Mouse (Mus musculus): ENCODE results near the gene Cdh15. TPM values are rescaled to one million over a fixed set of nuclear protein-coding genes. Genes with fewer than 3 reads are reported as not detected.

The Cdh15 gene
- total and polyA plus RNA-seq, 3 experiments: not detected

GRCm38 (mm10) chr8:122854388-122854787 lies 6.6 kb downstream of the Cdh15 start:
- no peaks in the 10 kb centered on the region for H3K36me3 ChIP-seq (ENCODE audit: control insufficient read depth, insufficient read depth, low read length)
- no peak overlapping the region for H3K9ac ChIP-seq (ENCODE audit: low read depth, low read length)
- H3K79me2 ChIP-seq (replicated peaks; ENCODE audit: control insufficient read depth, insufficient read depth, low read length): no peaks in the 10 kb centered on the region
- no peak for DNase-seq
- TF ChIP-seq POLR2A (IDR thresholded peaks at IDR 0.05; ENCODE audit: insufficient read depth, low read depth, low read length) (no peak), EP300 (IDR thresholded peaks at IDR 0.05; ENCODE audit: insufficient read depth, low read depth, low read length) (no peak), CTCF (IDR thresholded peaks at IDR 0.05) (no peak)
- 74% methylated on average over 7 of the region's 7 CpGs for WGBS
- no peak overlapping the region for H3K4me3 ChIP-seq
- H3K4me1 ChIP-seq (ENCODE audit: control insufficient read depth, insufficient read depth, low read length): no peaks in the 10 kb centered on the region
- no peak overlapping the region for H3K27ac ChIP-seq
- intact Hi-C loops (cut with DNase I): no loop called here
- no peaks in the 10 kb centered on the region for H3K27me3 ChIP-seq (ENCODE audit: control insufficient read depth, insufficient read depth, low read length)

GRCm38 (mm10) chr8:122855123-122855522 lies 7.4 kb downstream of the Cdh15 start:
- H3K36me3 ChIP-seq (ENCODE audit: control insufficient read depth, insufficient read depth, low read length): no peaks in the 10 kb centered on the region
- DNase-seq: no peak
- no peaks in the 10 kb centered on the region for H3K79me2 ChIP-seq (replicated peaks; ENCODE audit: control insufficient read depth, insufficient read depth, low read length)
- intact Hi-C loops (cut with DNase I): no loop called here
- no peaks in the 10 kb centered on the region for H3K4me1 ChIP-seq (ENCODE audit: control insufficient read depth, insufficient read depth, low read length)
- H3K4me3 ChIP-seq: no peak overlapping the region
- H3K27me3 ChIP-seq (ENCODE audit: control insufficient read depth, insufficient read depth, low read length): no peaks in the 10 kb centered on the region
- TF ChIP-seq CTCF (IDR thresholded peaks at IDR 0.05): no peak
- TF ChIP-seq POLR2A (IDR thresholded peaks at IDR 0.05; ENCODE audit: insufficient read depth, low read depth, low read length): no peak
- no peak for TF ChIP-seq EP300 (IDR thresholded peaks at IDR 0.05; ENCODE audit: insufficient read depth, low read depth, low read length)
- 74% methylated on average over 4 of the region's 4 CpGs for WGBS
- no peak overlapping the region for H3K9ac ChIP-seq (ENCODE audit: low read depth, low read length)
- no peak overlapping the region for H3K27ac ChIP-seq

GRCm38 (mm10) chr8:122856288-122856687 lies 8.5 kb downstream of the Cdh15 start:
- 76% methylated on average over 8 of the region's 8 CpGs for WGBS
- no peaks in the 10 kb centered on the region for H3K27me3 ChIP-seq (ENCODE audit: control insufficient read depth, insufficient read depth, low read length)
- TF ChIP-seq POLR2A (IDR thresholded peaks at IDR 0.05; ENCODE audit: insufficient read depth, low read depth, low read length) (no peak), CTCF (IDR thresholded peaks at IDR 0.05) (no peak), EP300 (IDR thresholded peaks at IDR 0.05; ENCODE audit: insufficient read depth, low read depth, low read length) (no peak)
- intact Hi-C loops (cut with DNase I): no loop called here
- no peak overlapping the region for H3K4me3 ChIP-seq
- H3K4me1 ChIP-seq (ENCODE audit: control insufficient read depth, insufficient read depth, low read length): no peaks in the 10 kb centered on the region
- no peak for DNase-seq
- H3K9ac ChIP-seq (ENCODE audit: low read depth, low read length): no peak overlapping the region
- H3K36me3 ChIP-seq (ENCODE audit: control insufficient read depth, insufficient read depth, low read length): no peaks in the 10 kb centered on the region
- H3K79me2 ChIP-seq (replicated peaks; ENCODE audit: control insufficient read depth, insufficient read depth, low read length): no peaks in the 10 kb centered on the region
- no peak overlapping the region for H3K27ac ChIP-seq

GRCm38 (mm10) chr8:122859843-122860242 lies 12.1 kb downstream of the Cdh15 start:
- TF ChIP-seq EP300 (IDR thresholded peaks at IDR 0.05; ENCODE audit: insufficient read depth, low read depth, low read length) (no peak), CTCF (IDR thresholded peaks at IDR 0.05) (no peak), POLR2A (IDR thresholded peaks at IDR 0.05; ENCODE audit: insufficient read depth, low read depth, low read length) (no peak)
- Histone ChIP-seq H3K79me2 (replicated peaks; ENCODE audit: control insufficient read depth, insufficient read depth, low read length) (no peaks in the 10 kb centered on the region), H3K36me3 (ENCODE audit: control insufficient read depth, insufficient read depth, low read length) (no peaks in the 10 kb centered on the region), H3K27me3 (ENCODE audit: control insufficient read depth, insufficient read depth, low read length) (no peaks in the 10 kb centered on the region), H3K27ac (no peak overlapping the region), H3K4me1 (ENCODE audit: control insufficient read depth, insufficient read depth, low read length) (no peaks in the 10 kb centered on the region), H3K9ac (ENCODE audit: low read depth, low read length) (no peak overlapping the region), H3K4me3 (no peak overlapping the region)
- no peak for DNase-seq
- WGBS: 60% methylated on average over 13 of the region's 13 CpGs
- intact Hi-C loops (cut with DNase I): no loop called here

- no peak overlapping the region for H3K4me3 ChIP-seq
- H3K4me1 ChIP-seq (ENCODE audit: control insufficient read depth, insufficient read depth, low read length): no peaks in the 10 kb centered on the region
- intact Hi-C loops (cut with DNase I): no loop called here
- no peaks in the 10 kb centered on the region for H3K36me3 ChIP-seq (ENCODE audit: control insufficient read depth, insufficient read depth, low read length)
- no peaks in the 10 kb centered on the region for H3K79me2 ChIP-seq (replicated peaks; ENCODE audit: control insufficient read depth, insufficient read depth, low read length)
- TF ChIP-seq CTCF (IDR thresholded peaks at IDR 0.05) (no peak), POLR2A (IDR thresholded peaks at IDR 0.05; ENCODE audit: insufficient read depth, low read depth, low read length) (no peak), EP300 (IDR thresholded peaks at IDR 0.05; ENCODE audit: insufficient read depth, low read depth, low read length) (no peak)
- no peak for DNase-seq
- 56% methylated on average over 26 of the region's 26 CpGs for WGBS
- no peaks in the 10 kb centered on the region; the same call in 1 of the 2 replicates for H3K27me3 ChIP-seq (ENCODE audit: control insufficient read depth, insufficient read depth, low read length)
- no peak overlapping the region for H3K9ac ChIP-seq (ENCODE audit: low read depth, low read length)
- H3K27ac ChIP-seq: no peak overlapping the region
Observed at GRCm38 (mm10) chr8:122864719-122865129, 17.0 kb downstream of the Cdh15 start.

GRCm38 (mm10) chr8:122865441-122865840 lies 17.7 kb downstream of the Cdh15 start:
- intact Hi-C loops (cut with DNase I): no loop called here
- Histone ChIP-seq H3K27ac (no peak overlapping the region), H3K79me2 (replicated peaks; ENCODE audit: control insufficient read depth, insufficient read depth, low read length) (no peaks in the 10 kb centered on the region), H3K9ac (ENCODE audit: low read depth, low read length) (no peak overlapping the region), H3K27me3 (ENCODE audit: control insufficient read depth, insufficient read depth, low read length) (no peaks in the 10 kb centered on the region; the same call in 1 of the 2 replicates), H3K4me3 (no peak overlapping the region), H3K4me1 (ENCODE audit: control insufficient read depth, insufficient read depth, low read length) (no peaks in the 10 kb centered on the region), H3K36me3 (ENCODE audit: control insufficient read depth, insufficient read depth, low read length) (no peaks in the 10 kb centered on the region)
- DNase-seq: no peak
- peak; percentile 36 for TF ChIP-seq CTCF (IDR thresholded peaks at IDR 0.05)
- TF ChIP-seq POLR2A (IDR thresholded peaks at IDR 0.05; ENCODE audit: insufficient read depth, low read depth, low read length): no peak
- 57% methylated on average over 10 of the region's 10 CpGs for WGBS

All from heart, adult 2 months (tissue).